Mouse (Mus musculus) frontal cortex, postnatal 36 days (tissue): ENCODE results near the gene Golm1.

Experiments
- DNase-seq, 2 experiments: peaks; one replicate each; pipeline ENCODE4 v3.0.0; 2022; ENCODE audit warnings: low spot score in 2 of 2

Gene Golm1

GRCm38 (mm10) chr13:59676316-59677229 is 962 bp upstream of the Golm1 start:
- DNase-seq = no peak

- peak; percentile 35 to 41 for DNase-seq
Measured at GRCm38 (mm10) chr13:59674761-59675150, 855 bp downstream of the Golm1 start.

DNA sequence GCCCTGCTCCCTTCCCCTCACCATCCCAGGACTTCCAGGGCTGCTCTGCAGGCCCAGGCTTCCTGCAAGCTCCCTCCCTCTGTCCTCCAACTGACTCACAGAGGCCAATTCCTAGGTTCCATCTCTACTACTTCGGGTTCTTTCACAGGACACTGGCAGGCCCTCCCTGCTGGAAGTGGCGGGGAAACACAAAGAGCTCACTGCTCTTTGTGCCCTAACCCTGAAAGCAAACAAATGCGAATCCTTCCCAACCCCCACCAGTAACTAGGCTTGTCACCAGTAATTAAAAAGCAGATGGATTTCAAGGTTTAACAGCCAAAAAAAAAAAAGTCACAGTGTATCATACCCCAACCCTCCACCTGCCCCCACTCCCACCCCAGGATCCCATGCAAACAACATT is 1.4 kb downstream of the Golm1 start:
- no peak for DNase-seq

GRCm38 (mm10) chr13:59673597-59673996 is 2.0 kb downstream of the Golm1 start:
- no peak for DNase-seq

- no peak for DNase-seq
Measured at GRCm38 (mm10) chr13:59672248-59672647, 3.4 kb downstream of the Golm1 start.

DNA sequence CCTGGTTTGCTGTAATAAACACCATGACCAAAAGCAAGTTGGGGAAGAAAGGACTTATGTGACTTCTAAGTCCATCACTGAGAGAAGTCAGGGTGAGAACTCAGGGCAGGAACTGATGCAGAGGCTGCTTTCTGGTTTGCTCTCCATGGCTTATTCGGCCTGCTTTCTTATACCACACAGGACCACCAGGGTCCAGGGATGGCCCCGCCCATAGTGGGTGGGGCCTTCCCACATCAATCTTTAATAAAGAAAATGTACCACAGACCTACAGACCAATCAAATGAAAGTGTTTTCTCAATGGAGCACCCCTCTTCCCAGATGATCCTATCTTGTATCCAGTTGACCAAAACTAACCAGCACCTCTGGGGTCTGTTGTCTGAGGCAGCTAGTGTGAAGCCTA is 4.1 kb downstream of the Golm1 start:
- no peak for DNase-seq

GRCm38 (mm10) chr13:59669946-59670345 is 5.7 kb downstream of the Golm1 start:
- peak in 1 of 2 experiments; percentile 40 for DNase-seq

DNA sequence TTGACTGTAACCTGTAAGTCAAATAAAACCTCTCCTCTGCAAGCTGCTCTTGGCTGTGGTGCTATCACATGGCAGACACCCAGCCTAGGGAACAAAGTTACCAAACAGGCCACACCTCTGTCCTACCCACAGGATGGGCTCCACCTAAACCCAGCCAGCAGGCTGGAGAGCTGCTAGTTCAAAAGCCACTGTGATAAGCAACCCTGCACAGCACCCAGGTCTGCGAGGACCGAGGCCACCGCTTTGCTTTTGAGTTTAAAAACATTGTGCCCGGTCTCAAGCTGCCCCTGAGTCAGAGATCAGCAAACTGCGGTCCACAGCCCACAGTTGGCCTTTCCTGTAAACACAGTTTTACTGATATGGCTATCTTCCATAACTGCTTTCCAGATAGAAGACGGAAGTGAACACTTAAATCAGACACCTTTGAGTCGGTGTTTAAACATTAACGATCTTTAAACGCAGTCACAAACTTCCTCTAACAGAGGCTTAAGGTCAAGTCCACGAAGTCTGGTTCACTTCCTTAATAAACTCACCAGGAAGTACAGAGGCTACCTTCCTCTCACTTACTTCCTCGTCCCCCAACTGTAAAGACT is 7.0 kb downstream of the Golm1 start:
- DNase-seq = no peak

GRCm38 (mm10) chr13:59667763-59668162 is 7.8 kb downstream of the Golm1 start:
- no peak for DNase-seq

- DNase-seq = no peak
Measured at GRCm38 (mm10) chr13:59663939-59664712, 11.5 kb downstream of the Golm1 start.

DNA sequence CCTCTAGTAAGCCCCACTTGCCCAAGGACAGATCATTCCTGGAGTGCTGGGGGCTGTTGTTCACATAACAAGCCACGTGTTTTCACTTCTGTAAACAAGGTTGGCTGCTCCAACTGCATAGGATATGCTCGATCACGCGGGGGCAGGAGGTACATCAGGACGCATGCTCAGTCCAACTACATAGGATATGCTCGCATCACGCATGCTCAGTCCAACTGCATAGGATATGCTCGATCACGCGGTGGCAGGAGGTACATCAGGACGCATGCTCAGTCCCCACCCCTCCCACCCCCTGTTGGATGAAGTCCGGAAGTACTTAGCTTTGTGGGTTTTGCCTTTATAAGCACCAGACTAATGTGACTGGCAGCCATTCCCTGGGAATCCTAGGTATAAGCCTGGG is 13.6 kb downstream of the Golm1 start:
- DNase-seq = no peak

- DNase-seq = no peak
Measured at GRCm38 (mm10) chr13:59661387-59661786, 14.2 kb downstream of the Golm1 start.

DNA sequence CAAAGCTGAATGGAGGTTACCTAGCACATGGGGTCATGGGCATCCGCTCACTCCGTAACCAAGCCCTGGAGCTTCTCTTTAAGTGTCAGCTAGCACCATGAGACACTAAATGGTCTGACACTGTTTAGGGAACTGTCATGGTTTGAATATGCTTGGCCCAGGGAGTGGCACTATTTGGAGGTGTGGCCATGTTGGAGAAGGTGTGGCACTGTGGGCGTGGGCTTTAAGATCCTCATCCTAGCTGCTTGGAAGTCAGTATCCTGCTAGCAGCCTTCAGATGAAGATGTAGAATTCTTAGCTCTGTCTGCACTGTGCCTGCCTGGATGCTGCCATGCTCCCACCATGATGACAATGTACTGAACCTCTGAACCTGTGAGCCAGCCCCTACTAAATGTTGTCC is 15.2 kb downstream of the Golm1 start:
- DNase-seq = no peak

GRCm38 (mm10) chr13:59657781-59658180 is 17.8 kb downstream of the Golm1 start:
- no peak for DNase-seq

DNA sequence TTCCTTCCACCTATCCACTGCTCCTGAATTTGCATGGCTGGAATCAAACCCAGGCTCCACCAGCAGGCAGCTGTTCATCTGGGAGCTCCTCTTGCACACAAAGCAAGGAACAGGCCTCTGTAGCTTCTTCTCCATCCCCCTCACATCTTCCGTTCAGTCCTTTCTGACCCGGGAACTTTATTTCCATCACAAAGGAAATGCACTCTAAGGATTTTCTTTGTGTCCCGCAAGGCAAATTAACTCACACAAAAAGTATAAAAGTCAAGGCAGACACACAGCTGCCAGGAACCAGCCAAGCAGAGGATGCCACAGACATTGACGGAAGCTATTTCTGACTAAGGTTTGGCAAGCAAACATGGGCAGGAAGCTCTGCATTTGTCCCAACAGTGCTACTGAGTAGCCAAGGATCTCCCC is 18.6 kb downstream of the Golm1 start:
- DNase-seq = no peak

- DNase-seq = no peak
Measured at GRCm38 (mm10) chr13:59656316-59656832, 19.2 kb downstream of the Golm1 start.

GRCm38 (mm10) chr13:59655718-59656315 is 19.8 kb downstream of the Golm1 start:
- no peak for DNase-seq

DNA sequence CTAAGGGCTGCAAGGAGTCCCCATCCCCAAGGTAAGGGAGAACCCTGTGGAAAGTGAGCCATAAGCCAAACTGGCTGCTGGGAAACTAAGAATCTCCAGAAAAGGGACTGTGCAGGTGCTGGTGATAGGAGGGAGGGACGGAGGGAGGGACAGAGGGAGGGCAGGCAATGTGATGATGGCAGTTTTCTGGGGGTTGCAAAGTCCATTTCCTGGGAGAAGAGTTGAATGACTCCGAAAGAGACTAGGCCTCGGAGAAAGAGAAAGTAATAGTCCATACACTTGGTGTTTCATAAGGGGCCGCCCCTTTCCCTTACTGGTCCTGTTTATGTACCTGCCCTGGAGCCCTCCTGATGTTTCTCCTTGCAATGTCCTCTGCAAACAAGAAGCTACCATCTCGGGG is 21.1 kb downstream of the Golm1 start:
- no peak for DNase-seq

DNA sequence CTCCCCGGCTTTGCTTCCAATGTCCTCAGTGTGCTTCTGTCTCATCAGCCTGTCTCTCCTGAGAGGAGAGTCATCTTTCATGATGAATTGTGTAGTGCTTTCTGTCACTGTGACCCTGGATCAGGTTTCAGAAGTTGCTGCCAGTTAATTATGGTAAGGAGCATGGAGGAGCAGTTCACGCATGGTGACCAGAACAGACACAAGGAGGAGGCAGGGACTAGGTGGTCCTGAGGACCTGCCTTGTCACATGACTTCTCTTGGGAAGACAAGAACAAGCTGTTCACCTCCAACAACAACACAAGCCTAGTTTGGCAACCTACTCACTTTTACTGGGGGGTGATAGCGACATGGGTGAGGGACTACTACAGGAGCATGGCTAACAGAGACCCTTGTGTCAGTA is 22.5 kb downstream of the Golm1 start:
- no peak for DNase-seq

DNA sequence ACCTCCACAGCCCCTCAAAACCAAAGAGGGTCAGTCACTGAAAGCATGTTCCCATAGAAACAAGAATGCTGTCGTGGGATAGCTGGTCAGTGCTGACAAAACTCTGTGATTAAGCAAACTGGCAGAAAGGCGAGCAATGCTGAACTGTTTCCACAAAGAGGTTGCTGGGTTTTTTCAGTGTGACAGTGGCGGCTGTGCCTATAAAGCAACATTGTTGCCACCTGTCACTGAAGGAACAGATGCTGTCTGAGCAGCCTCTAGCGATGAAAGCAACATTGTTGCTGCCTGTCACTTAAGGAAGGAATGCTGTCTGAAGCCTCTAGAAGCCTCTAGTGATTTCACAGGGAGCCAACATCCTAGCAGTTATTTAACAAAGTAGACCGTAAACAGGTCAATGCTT is 23.0 kb downstream of the Golm1 start:
- no peak for DNase-seq

DNA sequence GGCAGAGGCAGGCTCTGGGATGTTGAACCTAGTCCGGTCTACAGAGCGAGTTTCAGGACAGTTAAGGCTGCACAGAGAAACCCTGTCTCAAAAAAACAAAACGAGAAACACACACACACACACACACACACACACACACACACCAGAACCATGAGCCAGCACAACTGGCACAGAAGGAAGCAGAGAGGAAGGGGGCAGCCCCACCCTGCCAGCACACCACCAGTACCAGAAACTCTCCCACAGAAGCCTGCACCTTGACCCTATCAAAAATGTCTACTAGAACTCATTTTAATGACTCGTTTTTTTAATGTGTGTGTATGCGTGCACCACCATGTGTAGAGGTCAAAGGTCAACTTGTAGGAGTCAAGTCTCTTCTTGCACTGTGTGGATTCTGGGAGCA is 25.8 kb downstream of the Golm1 start:
- DNase-seq = no peak

- DNase-seq = no peak
Measured at GRCm38 (mm10) chr13:59648598-59648997, 27.0 kb downstream of the Golm1 start.
